Mouse (Mus musculus) heart, postnatal 0 days (tissue): Measurements from ENCODE around the gene Duox1. TPM values are rescaled to one million over a fixed set of nuclear protein-coding genes. Genes with fewer than 3 reads are reported as not detected.

Experiments
- ATAC-seq: fragments of 200-750 bp; cut with Nextera tagmentation; 2 replicates; pipeline ENCODE4 v1.8.0; 2017; ENCODE audit warnings: low read depth, moderate number of reproducible peaks, moderate library complexity; ENCODE audit not compliant: insufficient read depth
- DNase-seq: peaks from one replicate; pipeline ENCODE4 v3.0.0-alpha.2; 2016; ENCODE audit warnings: low spot score
- H3K27ac ChIP-seq: fragments of 300-500 bp; sonication (generic); 2 replicates; pipeline ENCODE4 v1.5.1; 2014; ENCODE audit warnings: low read depth, mild to moderate bottlenecking
- H3K27me3 ChIP-seq: fragments of 300-500 bp; sonication (generic); 2 replicates; pipeline ENCODE4 v1.6.1; 2014; ENCODE audit warnings: low read length, mixed read lengths; ENCODE audit not compliant: control insufficient read depth, insufficient read depth
- H3K36me3 ChIP-seq: fragments of 300-500 bp; sonication (generic); replicated peaks from 2 replicates; pipeline ENCODE4 v1.6.1; 2014; ENCODE audit warnings: low read length, mixed read lengths; ENCODE audit not compliant: control insufficient read depth, insufficient read depth
- H3K4me1 ChIP-seq: fragments of 300-500 bp; sonication (generic); 2 replicates; pipeline ENCODE4 v1.6.1; 2014; ENCODE audit warnings: antibody characterized with exemption; ENCODE audit not compliant: control insufficient read depth, insufficient read depth
- H3K4me2 ChIP-seq: fragments of 300-500 bp; sonication (generic); 2 replicates; pipeline ENCODE4 v1.6.1; 2014; ENCODE audit warnings: low read depth, mild to moderate bottlenecking, low read length, moderate library complexity
- H3K4me3 ChIP-seq: fragments of 300-500 bp; sonication (generic); 2 replicates; pipeline ENCODE4 v1.5.1; 2014; ENCODE audit warnings: low read depth, low read length
- H3K9ac ChIP-seq: fragments of 300-500 bp; sonication (generic); replicated peaks from 2 replicates; pipeline ENCODE4 v1.6.1; 2014; ENCODE audit warnings: low read depth, low read length, mixed read lengths
- H3K9me3 ChIP-seq: fragments of 300-500 bp; sonication (generic); replicated peaks from 2 replicates; pipeline ENCODE4 v1.6.1; 2016; ENCODE audit warnings: low read length; ENCODE audit not compliant: control insufficient read depth
- CTCF ChIP-seq: IDR thresholded peaks from 2 replicates; pipeline ENCODE4 v1.5.1; 2016; ENCODE audit warnings: antibody characterized with exemption, control low read depth, low read depth
- EP300 ChIP-seq: IDR thresholded peaks from 2 replicates; pipeline ENCODE4 v1.6.1; 2016; ENCODE audit warnings: antibody characterized with exemption, low read depth
- WGBS: fragments of 180-500 bp; shearing (Covaris S2); extraction: QIAGEN DNeasy Blood & Tissue Kit; methylation state at CpG from one replicate; pipeline ENCODE4 v1.1.7; 2014; 5-methylcytosine and 5-hydroxymethylcytosine counted together
- polyA plus RNA-seq: library from polyadenylated mRNA; unstranded; fragments of >200 nt; fragmentation: Nextera tagmentation; extraction: Ambion mirVana; gene quantifications from 2 replicates; pipeline ENCODE4 v1.2.1, GENCODE M21; 2015
- total RNA-seq: library from RNA; depleted of rRNA; stranded (reverse); fragments of >200 nt; gene quantifications from 2 replicates; pipeline ENCODE4 v1.2.3, GENCODE M21; 2014; ENCODE audit warnings: low replicate concordance

Duox1 gene
- total and polyA plus RNA-seq, 2 experiments from 2014 or later: not detected

DNA sequence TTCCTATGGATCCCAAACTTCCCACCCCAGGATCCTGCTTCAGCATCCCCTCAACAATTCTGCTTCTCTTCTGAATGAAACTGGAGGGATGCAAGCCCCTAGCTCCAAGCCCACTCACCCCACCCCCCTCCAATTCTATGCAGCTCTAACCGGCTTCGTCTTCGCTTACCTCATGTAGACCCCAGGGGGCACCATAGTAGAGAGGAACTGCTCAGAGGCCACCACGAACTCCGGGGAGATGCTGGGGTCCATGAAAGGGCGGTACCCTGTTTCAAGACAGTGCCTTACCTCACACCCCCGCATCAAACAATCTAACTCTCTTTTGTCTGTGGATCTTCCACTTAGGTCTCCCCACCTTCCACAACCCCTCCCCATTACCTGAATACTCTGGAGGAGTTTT, 20.6 kb upstream of the Duox1 start:
- TF ChIP-seq EP300: no peak
- no peak for TF ChIP-seq CTCF
- Histone ChIP-seq H3K27me3 (peaks cover 61% of the 10 kb centered on the region), H3K9ac (no peak overlapping the region), H3K9me3 (no peaks in the 10 kb centered on the region), H3K4me1 (peaks cover 8% of the 10 kb centered on the region), H3K27ac (no peak overlapping the region), H3K36me3 (no peaks in the 10 kb centered on the region), H3K4me2 (no peak overlapping the region), H3K4me3 (no peak overlapping the region)
- ATAC-seq (no peak), DNase-seq (no peak)
- WGBS: 7% methylated on average over 7 of the region's 7 CpGs

DNA sequence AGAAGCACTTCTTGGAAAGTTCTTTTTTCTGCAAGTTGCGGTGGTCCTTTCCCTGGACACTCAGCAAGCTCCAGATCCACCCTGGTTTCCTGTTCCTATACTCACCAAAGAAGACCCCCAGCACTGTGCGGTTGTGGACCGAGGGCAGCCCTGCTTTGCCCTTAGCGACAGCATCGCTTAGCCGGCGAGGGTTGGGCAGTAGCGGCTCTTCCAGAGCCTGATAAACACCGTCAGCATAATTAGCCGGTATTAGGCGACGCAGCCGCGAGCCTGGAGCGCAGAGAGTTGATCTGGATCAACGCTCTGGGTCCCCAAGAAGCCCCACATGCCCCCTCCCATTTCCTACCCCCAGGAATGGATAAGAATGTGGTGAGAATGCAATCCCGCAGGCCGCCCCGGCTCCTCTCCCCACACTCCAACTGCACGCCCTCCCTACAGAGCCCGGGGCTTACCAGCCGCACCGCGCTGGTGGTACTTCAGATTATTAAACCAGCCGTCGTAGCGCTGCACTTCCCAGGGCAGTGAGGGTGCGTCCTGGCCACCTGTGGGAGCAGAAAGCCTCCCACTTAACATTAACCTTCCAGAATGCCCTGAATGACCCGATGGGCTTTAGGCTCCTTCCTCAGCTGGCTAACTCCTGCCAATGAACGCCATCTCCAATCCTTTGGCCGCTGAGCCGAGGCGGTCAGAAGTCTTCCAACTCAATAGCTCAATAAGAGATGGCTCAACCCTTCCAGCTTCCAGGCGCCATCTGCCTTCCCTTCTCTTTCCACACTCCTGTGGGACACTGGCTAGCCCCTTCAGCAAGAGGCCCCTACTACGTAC, 18.0 kb upstream of the Duox1 start:
- Histone ChIP-seq H3K4me3 (peak overlapping the region; percentile 38; the same call in 1 of the 2 replicates), H3K27ac (no peak overlapping the region), H3K9me3 (no peaks in the 10 kb centered on the region), H3K9ac (no peak overlapping the region), H3K4me1 (peaks cover 23% of the 10 kb centered on the region), H3K36me3 (no peaks in the 10 kb centered on the region), H3K4me2 (peak overlapping the region; percentile 45), H3K27me3 (peaks cover 81% of the 10 kb centered on the region)
- no peak for DNase-seq
- 2% methylated on average over 35 of the region's 35 CpGs for WGBS
- TF ChIP-seq CTCF (no peak), EP300 (no peak)
- ATAC-seq: no peak

DNA sequence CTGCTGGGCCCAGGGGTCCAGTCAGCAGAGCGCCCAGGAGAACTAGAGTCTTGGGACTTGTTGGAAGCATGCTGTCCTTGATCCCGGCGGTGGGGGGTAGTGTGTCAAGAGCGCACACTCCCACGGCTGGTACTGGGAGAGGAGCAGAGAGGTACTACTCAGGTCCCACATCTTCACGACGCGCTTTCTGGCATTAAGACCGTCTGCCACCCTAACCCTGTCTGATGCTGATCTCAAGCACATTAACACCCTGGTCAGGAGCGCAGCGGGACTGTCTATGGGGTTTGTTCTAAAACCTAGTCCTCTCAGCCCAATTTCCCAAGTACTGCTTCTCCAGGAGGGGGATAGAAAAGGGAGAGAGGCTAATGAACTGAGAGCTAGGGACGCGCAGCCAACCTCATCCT, 17.4 kb upstream of the Duox1 start, which contains the start of gene Duox2:
Gene Duox2, minus strand, starts transcription at position 354 of the 404 bp plus-strand sequence.
- no peaks in the 10 kb centered on the region for H3K9me3 ChIP-seq
- H3K4me2 ChIP-seq: peak within 1 kb of the TSS; percentile 58
- H3K27me3 ChIP-seq: peaks cover 87% of the 10 kb centered on the region
- no peak for ATAC-seq
- WGBS: 2% methylated on average over 13 of the region's 13 CpGs
- H3K4me3 ChIP-seq: peak within 1 kb of the TSS; percentile 38
- no peaks in the 10 kb centered on the region for H3K36me3 ChIP-seq
- H3K9ac ChIP-seq: no peak within 1 kb of the TSS
- no peak for TF ChIP-seq EP300
- TF ChIP-seq CTCF: no peak
- peaks cover 23% of the 10 kb centered on the region for H3K4me1 ChIP-seq
- H3K27ac ChIP-seq: no peak within 1 kb of the TSS
- no peak for DNase-seq

DNA sequence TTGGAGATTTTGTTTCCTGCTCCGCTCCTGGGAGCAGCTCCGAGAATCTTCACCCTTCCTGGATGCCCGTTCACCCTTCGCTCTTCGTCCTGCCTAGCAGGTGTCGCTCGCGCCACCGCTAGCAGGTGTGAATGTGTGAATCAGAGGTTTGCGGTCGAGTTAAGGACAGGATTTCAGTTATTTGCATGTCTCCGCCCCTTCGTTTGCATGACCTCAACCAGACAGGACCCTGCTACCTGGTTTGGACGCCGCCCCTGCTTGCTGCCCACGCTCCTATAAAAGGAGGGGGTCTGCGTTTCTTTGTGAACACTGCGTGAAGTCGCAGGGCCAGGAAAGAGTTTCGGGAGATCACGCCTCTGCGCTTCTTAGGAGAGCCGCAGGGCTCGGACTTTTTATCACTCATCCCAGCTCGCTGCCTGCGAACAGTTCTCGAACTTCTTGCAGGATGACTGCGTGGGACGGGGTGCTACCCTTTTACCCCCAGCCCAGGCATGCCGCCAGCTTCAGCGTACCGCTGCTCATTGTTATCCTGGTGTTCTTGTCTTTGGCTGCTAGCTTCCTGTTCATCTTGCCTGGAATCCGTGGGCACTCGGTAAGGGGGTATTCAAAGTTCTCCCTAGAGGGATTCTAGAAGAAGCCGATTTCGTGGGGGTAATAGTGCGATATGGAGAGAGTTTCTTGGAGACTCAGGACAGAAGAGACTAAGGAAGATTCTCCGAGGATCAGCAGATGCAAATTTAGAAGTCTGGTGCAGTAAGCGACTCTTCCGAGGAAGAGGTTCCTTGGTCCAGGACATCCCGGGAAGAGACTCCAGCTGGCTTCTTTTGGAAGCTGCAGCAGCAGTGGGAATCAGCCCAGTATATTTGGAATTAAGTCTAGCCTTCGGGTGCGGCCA, 16.6 kb upstream of the Duox1 start, which contains the start of gene Duoxa2:
Gene Duoxa2, plus strand, starts transcription at position 305 of the 895 bp plus-strand sequence.
- ATAC-seq (no peak), DNase-seq (no peak)
- Histone ChIP-seq H3K27me3 (peaks cover 90% of the 10 kb centered on the region), H3K27ac (no peak within 1 kb of the TSS), H3K4me2 (peak within 1 kb of the TSS; percentile 58), H3K4me3 (peak within 1 kb of the TSS; percentile 38), H3K4me1 (peaks cover 23% of the 10 kb centered on the region), H3K9ac (no peak within 1 kb of the TSS), H3K36me3 (no peaks in the 10 kb centered on the region), H3K9me3 (no peaks in the 10 kb centered on the region)
- WGBS: 1% methylated on average over 43 of the region's 43 CpGs
- no peak for TF ChIP-seq EP300
- no peak for TF ChIP-seq CTCF

DNA sequence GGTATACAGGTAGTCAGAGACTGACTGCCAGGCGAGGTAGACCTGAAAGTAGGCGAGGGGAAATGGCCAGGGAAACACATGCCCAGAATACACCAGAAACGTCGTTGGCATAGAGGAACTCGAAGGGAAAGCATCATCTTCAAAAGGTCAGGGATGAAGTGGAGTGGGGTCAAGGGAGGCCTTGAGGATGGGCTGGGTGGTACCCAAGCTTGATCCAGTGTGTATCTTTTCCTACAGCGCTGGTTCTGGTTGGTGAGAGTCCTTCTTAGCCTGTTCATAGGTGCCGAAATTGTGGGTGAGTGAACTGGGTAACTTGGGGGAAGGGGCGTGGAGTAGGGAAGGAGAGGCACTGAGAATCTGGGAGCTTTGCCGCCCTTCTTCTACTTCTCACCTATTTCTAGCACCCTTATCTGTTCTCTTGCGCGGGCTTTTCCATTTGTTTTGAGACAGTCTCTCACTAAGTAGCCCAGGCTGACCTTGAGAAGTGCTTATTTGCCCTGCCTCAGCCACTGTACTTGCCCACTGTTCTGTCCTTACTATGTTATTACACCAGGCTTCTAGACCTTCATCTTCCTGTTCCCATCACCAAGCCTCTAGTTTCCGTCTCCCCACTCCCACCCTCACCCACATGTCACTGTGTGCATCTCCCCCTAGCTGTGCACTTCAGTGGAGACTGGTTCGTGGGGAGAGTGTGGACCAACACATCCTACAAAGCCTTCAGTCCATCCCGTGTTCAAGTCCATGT, 15.4 kb upstream of the Duox1 start:
- no peak for DNase-seq
- Histone ChIP-seq H3K9me3 (no peaks in the 10 kb centered on the region), H3K4me3 (no peak overlapping the region), H3K9ac (no peak overlapping the region), H3K36me3 (no peaks in the 10 kb centered on the region), H3K27ac (no peak overlapping the region), H3K4me2 (no peak overlapping the region), H3K27me3 (peaks cover 92% of the 10 kb centered on the region), H3K4me1 (peaks cover 23% of the 10 kb centered on the region)
- TF ChIP-seq EP300: no peak
- TF ChIP-seq CTCF: no peak
- WGBS: 22% methylated on average over 14 of the region's 14 CpGs
- ATAC-seq: no peak
